Mouse (Mus musculus) forebrain, embryonic 12.5 days (tissue): ENCODE data around the gene Camta1. TPM values are rescaled to one million over a fixed set of nuclear protein-coding genes. Genes with fewer than 3 reads are reported as not detected.

Experiments
- ATAC-seq: fragments of 200-750 bp; cut with Nextera tagmentation; 2 replicates; pipeline ENCODE4 v1.8.0; 2017; ENCODE audit warnings: moderate TSS enrichment; ENCODE audit not compliant: low FRiP score
- H3K27ac ChIP-seq: fragments of 300-500 bp; sonication (generic); 2 replicates; pipeline ENCODE4 v1.5.1; 2016; ENCODE audit warnings: mild to moderate bottlenecking
- H3K27me3 ChIP-seq: fragments of 300-500 bp; sonication (generic); 2 replicates; pipeline ENCODE4 v1.6.1; 2016; ENCODE audit warnings: mild to moderate bottlenecking
- H3K36me3 ChIP-seq: fragments of 300-500 bp; sonication (generic); replicated peaks from 2 replicates; pipeline ENCODE4 v1.6.1; 2016; ENCODE audit warnings: mild to moderate bottlenecking
- H3K4me1 ChIP-seq: fragments of 300-500 bp; sonication (generic); 2 replicates; pipeline ENCODE4 v1.6.1; 2016
- H3K4me2 ChIP-seq: fragments of 300-500 bp; sonication (generic); 2 replicates; pipeline ENCODE4 v1.6.1; 2016; ENCODE audit warnings: mild to moderate bottlenecking, moderate library complexity
- H3K4me3 ChIP-seq: fragments of 300-500 bp; sonication (generic); replicated peaks from 2 replicates; pipeline ENCODE4 v1.5.1; 2016; ENCODE audit warnings: mild to moderate bottlenecking
- H3K9ac ChIP-seq: fragments of 300-500 bp; sonication (generic); 2 replicates; pipeline ENCODE4 v1.6.1; 2016; ENCODE audit warnings: mild to moderate bottlenecking
- H3K9me3 ChIP-seq: fragments of 300-500 bp; sonication (generic); 2 replicates; pipeline ENCODE4 v1.6.1; 2016
- WGBS: fragments of 180-500 bp; shearing (Covaris S2); methylation state at CpG from one replicate; pipeline ENCODE4 v1.1.7; 2016; 5-methylcytosine and 5-hydroxymethylcytosine counted together
- polyA plus RNA-seq: library from polyadenylated mRNA; unstranded; fragments of >200 nt; fragmentation: Nextera tagmentation; extraction: Ambion mirVana; gene quantifications from 2 replicates; pipeline ENCODE4 v1.2.1, GENCODE M21; 2016

Camta1 gene
- polyA plus RNA-seq, 1 experiment from 2014 or later = 164 TPM

- no peak overlapping the region for H3K4me3 ChIP-seq
- H3K4me1 ChIP-seq = no peaks in the 10 kb centered on the region
- no peak overlapping the region for H3K27ac ChIP-seq
- 92% methylated on average over 22 of the region's 22 CpGs for WGBS
- no peaks in the 10 kb centered on the region for H3K27me3 ChIP-seq
- H3K4me2 ChIP-seq = no peak overlapping the region
- H3K36me3 ChIP-seq = no peaks in the 10 kb centered on the region
- no peaks in the 10 kb centered on the region for H3K9me3 ChIP-seq
- ATAC-seq = no peak
- no peak overlapping the region for H3K9ac ChIP-seq
These were observed 459.8 kb downstream of the Camta1 start for GRCm38 (mm10) chr4:151401685-151402397.

- no peak for ATAC-seq
- H3K9ac ChIP-seq = no peak overlapping the region
- no peaks in the 10 kb centered on the region for H3K27me3 ChIP-seq
- H3K36me3 ChIP-seq = no peaks in the 10 kb centered on the region
- H3K4me1 ChIP-seq = peaks cover 10% of the 10 kb centered on the region; the same call in 1 of the 2 replicates
- H3K9me3 ChIP-seq = no peaks in the 10 kb centered on the region
- no peak overlapping the region for H3K4me3 ChIP-seq
- 71% methylated on average over 7 of the region's 7 CpGs for WGBS
- no peak overlapping the region for H3K4me2 ChIP-seq
- H3K27ac ChIP-seq = no peak overlapping the region
These were observed 465.1 kb downstream of the Camta1 start for GRCm38 (mm10) chr4:151396536-151396935.

- Histone ChIP-seq H3K4me2 (no peak overlapping the region), H3K9me3 (no peaks in the 10 kb centered on the region), H3K27me3 (peaks cover 15% of the 10 kb centered on the region), H3K9ac (no peak overlapping the region), H3K4me3 (no peak overlapping the region), H3K36me3 (no peaks in the 10 kb centered on the region), H3K4me1 (peaks cover 50% of the 10 kb centered on the region), H3K27ac (no peak overlapping the region)
- 43% methylated on average over 11 of the region's 11 CpGs for WGBS
- ATAC-seq = no peak
These were observed 472.3 kb downstream of the Camta1 start for GRCm38 (mm10) chr4:151389345-151389744.

GRCm38 (mm10) chr4:151386701-151387451, 474.8 kb downstream of the Camta1 start:
- Histone ChIP-seq H3K9me3 (no peaks in the 10 kb centered on the region), H3K9ac (peak overlapping the region; percentile 48), H3K27ac (peak overlapping the region; percentile 69), H3K4me3 (peak overlapping the region; percentile 45), H3K4me1 (peaks cover 43% of the 10 kb centered on the region), H3K36me3 (no peaks in the 10 kb centered on the region), H3K4me2 (peak overlapping the region; percentile 77), H3K27me3 (peaks cover 24% of the 10 kb centered on the region)
- peak; percentile 48; the same call in 1 of the 2 replicates for ATAC-seq
- under 1% methylated on average over 24 of the region's 24 CpGs for WGBS

- H3K9me3 ChIP-seq = no peaks in the 10 kb centered on the region
- 11% methylated on average over 12 of the region's 12 CpGs for WGBS
- peak overlapping the region; percentile 77 for H3K4me2 ChIP-seq
- peak overlapping the region; percentile 45 for H3K4me3 ChIP-seq
- peak overlapping the region; percentile 48 for H3K9ac ChIP-seq
- H3K27ac ChIP-seq = peak overlapping the region; percentile 69
- peaks cover 24% of the 10 kb centered on the region for H3K27me3 ChIP-seq
- H3K36me3 ChIP-seq = no peaks in the 10 kb centered on the region
- peak; percentile 48; the same call in 1 of the 2 replicates for ATAC-seq
- H3K4me1 ChIP-seq = peaks cover 43% of the 10 kb centered on the region
These were observed 475.5 kb downstream of the Camta1 start for GRCm38 (mm10) chr4:151385985-151386700.

- ATAC-seq = no peak
- H3K9ac ChIP-seq = no peak overlapping the region
- H3K4me3 ChIP-seq = no peak overlapping the region
- no peaks in the 10 kb centered on the region for H3K9me3 ChIP-seq
- peaks cover 7% of the 10 kb centered on the region for H3K4me1 ChIP-seq
- no peak overlapping the region for H3K27ac ChIP-seq
- no peaks in the 10 kb centered on the region for H3K36me3 ChIP-seq
- no peak overlapping the region for H3K4me2 ChIP-seq
- H3K27me3 ChIP-seq = peaks cover 16% of the 10 kb centered on the region; the same call in 1 of the 2 replicates
- WGBS = 54% methylated on average over 1 of the region's 1 CpGs
These were observed 483.9 kb downstream of the Camta1 start for GRCm38 (mm10) chr4:151377731-151378130.

GRCm38 (mm10) chr4:151376234-151376633, 485.4 kb downstream of the Camta1 start:
- Histone ChIP-seq H3K9me3 (no peaks in the 10 kb centered on the region), H3K4me1 (peaks cover 7% of the 10 kb centered on the region), H3K27ac (no peak overlapping the region; the same call in 1 of the 2 replicates), H3K4me2 (peak overlapping the region; percentile 13; the same call in 1 of the 2 replicates), H3K9ac (no peak overlapping the region), H3K27me3 (peaks cover 16% of the 10 kb centered on the region; the same call in 1 of the 2 replicates), H3K4me3 (no peak overlapping the region), H3K36me3 (no peaks in the 10 kb centered on the region)
- 25% methylated on average over 26 of the region's 26 CpGs for WGBS
- ATAC-seq = no peak

- no peak overlapping the region for H3K9ac ChIP-seq
These were observed 488.7 kb downstream of the Camta1 start for GRCm38 (mm10) chr4:151372855-151373566.

GRCm38 (mm10) chr4:151366941-151367545, 494.6 kb downstream of the Camta1 start:
- Histone ChIP-seq H3K9me3 (no peaks in the 10 kb centered on the region), H3K4me3 (no peak overlapping the region), H3K4me2 (no peak overlapping the region), H3K4me1 (peaks cover 3% of the 10 kb centered on the region), H3K27me3 (no peaks in the 10 kb centered on the region), H3K9ac (no peak overlapping the region), H3K36me3 (no peaks in the 10 kb centered on the region), H3K27ac (no peak overlapping the region)
- WGBS = 66% methylated on average over 14 of the region's 14 CpGs
- no peak for ATAC-seq

More at GRCm38 (mm10) chr4:151372855-151373566, 488.7 kb downstream of the Camta1 start:
- Histone ChIP-seq H3K4me3 (no peak overlapping the region), H3K4me2 (no peak overlapping the region), H3K9me3 (no peaks in the 10 kb centered on the region), H3K4me1 (peaks cover 7% of the 10 kb centered on the region), H3K27ac (no peak overlapping the region), H3K27me3 (peaks cover 16% of the 10 kb centered on the region; the same call in 1 of the 2 replicates), H3K36me3 (no peaks in the 10 kb centered on the region)
- ATAC-seq = no peak
- WGBS = 80% methylated on average over 11 of the region's 12 CpGs

GRCm38 (mm10) chr4:151360976-151361673, 500.6 kb downstream of the Camta1 start:
- H3K4me3 ChIP-seq = no peak overlapping the region
- H3K4me1 ChIP-seq = peaks cover 14% of the 10 kb centered on the region
- H3K27ac ChIP-seq = no peak overlapping the region
- no peaks in the 10 kb centered on the region for H3K9me3 ChIP-seq
- H3K4me2 ChIP-seq = no peak overlapping the region
- H3K27me3 ChIP-seq = no peaks in the 10 kb centered on the region
- ATAC-seq = no peak
- 62% methylated on average over 20 of the region's 20 CpGs for WGBS
- no peaks in the 10 kb centered on the region for H3K36me3 ChIP-seq
- H3K9ac ChIP-seq = no peak overlapping the region

- Histone ChIP-seq H3K27me3 (no peaks in the 10 kb centered on the region), H3K4me2 (no peak overlapping the region), H3K36me3 (no peaks in the 10 kb centered on the region), H3K4me3 (no peak overlapping the region), H3K9me3 (no peaks in the 10 kb centered on the region), H3K4me1 (peaks cover 17% of the 10 kb centered on the region), H3K9ac (no peak overlapping the region), H3K27ac (no peak overlapping the region)
- WGBS = 66% methylated on average over 12 of the region's 12 CpGs
- ATAC-seq = no peak
These were observed 506.2 kb downstream of the Camta1 start for GRCm38 (mm10) chr4:151355505-151355904.
